Mouse (Mus musculus) midbrain, embryonic 14.5 days (tissue): ENCODE results near the gene Large2. TPM values are rescaled to one million over a fixed set of nuclear protein-coding genes. Genes with fewer than 3 reads are reported as not detected.
A peak's percentile ranks its signal among the peaks of the same experiment; 100 is the strongest.

Experiments
- ATAC-seq: fragments of 200-750 bp; cut with Nextera tagmentation; 2 replicates; pipeline ENCODE4 v1.8.0; 2017; ENCODE audit warnings: moderate number of reproducible peaks, moderate library complexity; ENCODE audit not compliant: low FRiP score, low TSS enrichment
- DNase-seq: peaks from one replicate; pipeline ENCODE4 v3.0.0-alpha.2; 2015
- H3K27ac ChIP-seq: fragments of 300-500 bp; sonication (generic); replicated peaks from 2 replicates; pipeline ENCODE4 v1.5.1; 2014; ENCODE audit warnings: mild to moderate bottlenecking, low read depth, low read length, moderate library complexity
- H3K27me3 ChIP-seq: fragments of 300-500 bp; sonication (generic); 2 replicates; pipeline ENCODE4 v1.6.1; 2014; ENCODE audit warnings: low read length, control low read depth, mixed read lengths; ENCODE audit not compliant: control insufficient read depth, insufficient read depth
- H3K36me3 ChIP-seq: fragments of 300-500 bp; sonication (generic); 2 replicates; pipeline ENCODE4 v1.6.1; 2014; ENCODE audit warnings: low read length, control low read depth; ENCODE audit not compliant: control insufficient read depth, insufficient read depth
- H3K4me1 ChIP-seq: fragments of 300-500 bp; sonication (generic); 2 replicates; pipeline ENCODE4 v1.6.1; 2014; ENCODE audit warnings: mild to moderate bottlenecking, antibody characterized with exemption, low read length, control low read depth; ENCODE audit not compliant: control insufficient read depth, insufficient read depth
- H3K4me2 ChIP-seq: fragments of 300-500 bp; sonication (generic); 2 replicates; pipeline ENCODE4 v1.6.1; 2014; ENCODE audit warnings: mild to moderate bottlenecking, low read length, moderate library complexity
- H3K4me3 ChIP-seq: fragments of 300-500 bp; sonication (generic); replicated peaks from 2 replicates; pipeline ENCODE4 v1.5.1; 2014; ENCODE audit warnings: low read depth, low read length
- H3K9ac ChIP-seq: fragments of 300-500 bp; sonication (generic); replicated peaks from 2 replicates; pipeline ENCODE4 v1.6.1; 2014; ENCODE audit warnings: mild to moderate bottlenecking, low read length, moderate library complexity
- H3K9me3 ChIP-seq: fragments of 300-500 bp; sonication (generic); 2 replicates; pipeline ENCODE4 v1.6.1; 2016; ENCODE audit warnings: low read length, control low read depth, mixed read lengths; ENCODE audit not compliant: control insufficient read depth
- WGBS: fragments of 180-500 bp; shearing (Covaris S2); extraction: QIAGEN DNeasy Blood & Tissue Kit; methylation state at CpG from one replicate; pipeline ENCODE4 v1.1.7; 2014; 5-methylcytosine and 5-hydroxymethylcytosine counted together
- polyA plus RNA-seq: library from polyadenylated mRNA; unstranded; fragments of >200 nt; fragmentation: Nextera tagmentation; extraction: Ambion mirVana; gene quantifications from 2 replicates; pipeline ENCODE4 v1.2.1, GENCODE M21; 2014

The Large2 gene
- polyA plus RNA-seq, 1 experiment from 2014 or later = 1.6 TPM

DNA sequence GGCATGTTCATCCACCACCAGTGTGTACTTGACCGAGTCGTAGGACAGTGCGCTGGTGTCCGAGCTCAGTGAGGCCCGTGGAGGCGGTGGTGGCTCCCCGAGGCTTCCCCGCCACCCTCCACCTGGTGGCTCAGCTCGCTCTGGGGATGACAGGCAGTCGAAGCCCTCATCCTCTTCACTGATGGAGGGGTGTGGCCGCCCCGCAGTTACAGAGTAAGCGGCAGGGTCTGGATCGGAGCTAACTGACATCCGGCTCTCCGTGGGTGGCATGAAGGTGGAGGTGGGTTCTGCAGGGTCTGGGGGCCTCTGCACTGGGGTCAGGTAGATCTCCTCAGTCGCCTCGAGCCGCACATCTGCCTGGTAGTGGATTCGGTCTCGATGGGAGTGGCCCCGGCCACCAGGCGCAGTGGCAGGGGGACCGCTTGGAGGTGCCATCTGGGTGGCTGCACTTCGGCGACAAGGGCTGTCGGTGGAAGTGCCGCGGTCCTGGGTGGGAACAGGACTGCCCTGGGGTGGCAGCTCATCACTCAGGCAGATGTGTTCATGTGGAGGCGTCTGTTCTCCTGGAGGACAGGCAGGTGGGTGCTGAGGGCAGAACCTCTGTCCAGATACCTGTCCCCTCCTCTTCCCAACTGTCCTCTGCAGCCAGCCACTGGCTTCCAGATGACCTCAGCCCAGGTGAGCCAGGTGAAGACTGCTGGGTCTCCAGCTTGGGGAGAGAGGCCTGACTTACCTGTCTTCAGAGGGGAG is 12.3 kb upstream of the Large2 start:
- ATAC-seq (no peak), DNase-seq (no peak)
- Histone ChIP-seq H3K4me2 (no peak overlapping the region; the same call in 1 of the 2 replicates), H3K27me3 (no peaks in the 10 kb centered on the region), H3K4me1 (peaks cover 40% of the 10 kb centered on the region), H3K9ac (0 out of 2 replicates have a peak overlapping the region, but pooled peaks have one; percentile 14), H3K27ac (no peak overlapping the region), H3K9me3 (no peaks in the 10 kb centered on the region), H3K36me3 (peaks cover 64% of the 10 kb centered on the region), H3K4me3 (no peak overlapping the region)
- WGBS = 93% methylated on average over 30 of the region's 30 CpGs

DNA sequence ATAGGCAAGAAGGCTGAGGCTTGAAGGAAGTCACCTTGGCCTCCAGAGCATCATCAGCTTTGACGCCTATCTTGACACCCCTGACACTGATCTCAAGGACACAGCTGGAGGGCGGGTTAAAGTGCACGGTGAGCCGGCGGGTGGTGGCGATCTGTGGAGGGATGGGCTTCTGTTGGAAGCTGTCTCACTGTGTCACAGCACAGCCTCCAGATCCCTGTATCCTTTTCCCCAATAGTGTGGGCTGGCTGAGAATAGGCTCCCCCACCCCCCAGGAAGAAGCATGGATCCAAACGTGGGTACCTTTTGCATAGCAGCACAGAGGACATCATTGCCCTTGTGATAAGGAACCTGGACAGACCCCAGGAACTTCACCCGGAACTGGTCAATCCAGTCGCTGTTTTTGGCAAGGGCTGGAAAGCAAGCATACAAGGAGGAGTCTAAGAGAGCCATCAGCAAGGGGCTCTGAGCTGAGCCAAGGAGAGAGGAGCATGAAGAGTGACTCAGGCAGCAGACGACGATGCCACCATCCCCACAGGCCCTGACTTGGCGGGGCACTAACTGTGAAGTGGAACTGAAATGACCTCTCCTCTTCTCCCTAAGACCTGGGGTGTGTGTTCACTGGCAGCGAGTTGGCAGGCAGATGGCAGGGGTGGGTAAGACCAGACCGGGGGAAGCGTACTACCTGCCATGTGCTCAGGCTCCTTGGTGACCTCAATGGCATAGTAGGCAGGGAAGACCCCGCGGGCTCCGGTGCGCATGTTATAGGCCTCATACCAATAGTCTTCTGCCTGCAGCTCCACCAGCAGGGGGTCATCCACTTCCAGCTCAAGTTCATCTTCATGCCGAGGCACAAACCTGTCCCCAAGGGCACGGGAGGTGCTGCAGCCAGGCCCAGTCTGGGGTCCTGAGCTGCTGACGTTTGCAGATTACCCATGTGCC is 10.7 kb upstream of the Large2 start:
- no peak for DNase-seq
- WGBS = 84% methylated on average over 22 of the region's 22 CpGs
- ATAC-seq = no peak
- Histone ChIP-seq H3K27ac (no peak overlapping the region), H3K4me1 (peaks cover 24% of the 10 kb centered on the region), H3K4me2 (no peak overlapping the region), H3K4me3 (no peak overlapping the region), H3K36me3 (peaks cover 75% of the 10 kb centered on the region), H3K9ac (no peak overlapping the region), H3K27me3 (no peaks in the 10 kb centered on the region), H3K9me3 (no peaks in the 10 kb centered on the region)

DNA sequence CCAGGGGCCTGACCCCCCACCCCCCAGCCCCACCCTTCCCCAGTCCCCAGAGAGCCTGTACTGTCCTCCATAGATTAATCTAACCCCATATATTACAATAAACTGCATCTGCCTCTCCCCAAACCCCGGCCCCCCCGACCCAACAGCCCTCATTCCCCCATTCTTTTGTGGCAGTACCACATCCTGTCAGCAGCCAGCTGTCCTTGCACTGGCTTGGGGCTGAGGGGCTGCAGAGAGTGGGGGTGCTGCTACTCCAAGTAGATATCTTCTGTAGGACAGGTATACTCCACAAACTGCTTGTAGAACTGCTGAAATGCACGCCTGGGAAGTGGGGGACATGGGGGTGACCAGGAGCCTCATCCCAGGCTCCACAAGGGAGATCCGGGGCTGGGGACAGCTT is 9.4 kb upstream of the Large2 start:
- WGBS = 83% methylated on average over 4 of the region's 4 CpGs
- H3K4me3 ChIP-seq = no peak overlapping the region
- H3K9ac ChIP-seq = no peak overlapping the region
- no peak overlapping the region for H3K27ac ChIP-seq
- H3K36me3 ChIP-seq = peaks cover 86% of the 10 kb centered on the region
- no peak overlapping the region for H3K4me2 ChIP-seq
- no peaks in the 10 kb centered on the region for H3K27me3 ChIP-seq
- DNase-seq = no peak
- ATAC-seq = no peak
- peaks cover 14% of the 10 kb centered on the region for H3K4me1 ChIP-seq
- no peaks in the 10 kb centered on the region for H3K9me3 ChIP-seq

DNA sequence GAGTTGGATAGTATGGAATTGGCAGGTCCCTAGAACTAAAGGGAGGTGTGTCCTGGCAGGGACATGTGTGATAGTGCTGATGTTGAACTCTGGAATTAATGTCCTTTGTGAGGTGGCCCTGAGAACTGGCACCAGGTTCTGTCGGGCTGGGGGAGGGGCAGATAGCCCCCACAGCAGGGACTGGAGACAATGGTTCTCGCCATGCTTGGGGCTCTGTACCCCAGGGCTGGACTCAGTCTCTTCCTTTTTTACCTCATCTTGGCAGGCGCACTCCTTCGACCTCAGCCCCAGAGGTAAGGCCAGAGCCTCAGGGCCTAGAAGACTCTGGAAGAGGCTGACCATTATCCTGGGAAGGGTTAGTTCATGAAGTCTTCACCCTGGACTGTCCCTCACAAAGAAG is 8.1 kb upstream of the Large2 start:
- Histone ChIP-seq H3K4me3 (no peak overlapping the region), H3K9me3 (no peaks in the 10 kb centered on the region), H3K27ac (no peak overlapping the region), H3K9ac (no peak overlapping the region), H3K36me3 (peaks cover 98% of the 10 kb centered on the region), H3K4me2 (no peak overlapping the region), H3K27me3 (no peaks in the 10 kb centered on the region), H3K4me1 (peaks cover 6% of the 10 kb centered on the region)
- ATAC-seq (no peak), DNase-seq (no peak)
- 86% methylated on average over 4 of the region's 4 CpGs for WGBS

DNA sequence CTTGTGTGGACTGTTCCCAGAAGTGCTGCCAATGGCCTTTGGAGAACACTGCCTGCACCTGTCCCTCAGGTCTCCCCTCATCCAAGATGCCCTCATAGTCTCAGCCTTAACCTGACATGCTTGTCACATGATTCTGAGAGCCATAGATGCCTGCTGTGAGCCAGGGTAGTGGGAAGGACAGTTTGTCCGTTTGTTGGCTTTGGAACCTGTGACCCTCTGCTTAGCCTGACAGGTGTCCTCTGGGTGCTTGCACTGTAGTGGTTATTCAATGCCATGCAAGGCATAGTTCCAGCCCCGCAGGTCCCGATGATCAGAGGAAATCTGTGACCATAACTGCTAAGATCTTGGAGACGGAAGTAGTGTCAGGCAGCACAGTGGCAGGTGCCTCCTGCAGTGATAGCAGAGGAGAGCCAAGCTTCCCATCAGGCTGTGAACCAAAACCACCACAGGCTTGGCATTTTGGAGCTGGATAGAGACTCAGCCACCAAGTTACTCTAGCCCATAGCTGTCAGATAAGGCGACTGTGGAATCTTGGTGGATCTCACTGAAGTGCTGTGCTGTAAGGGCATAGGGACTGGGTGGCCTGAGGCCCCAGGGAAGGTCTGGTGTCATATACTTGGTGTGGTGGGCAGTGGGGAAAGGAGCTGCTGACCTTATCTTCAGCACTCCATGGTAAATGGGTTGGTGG is 7.4 kb upstream of the Large2 start, which contains the start of gene 1700029I15Rik:
TSS of gene 1700029I15Rik (plus strand) at position 638 of the 688 bp plus-strand sequence.
- DNase-seq (no peak), ATAC-seq (no peak)
- Histone ChIP-seq H3K4me3 (no peak within 1 kb of the TSS), H3K36me3 (peaks cover 97% of the 10 kb centered on the region), H3K4me2 (no peak within 1 kb of the TSS), H3K4me1 (no peaks in the 10 kb centered on the region), H3K9ac (no peak within 1 kb of the TSS; the same call in 1 of the 2 replicates), H3K9me3 (no peaks in the 10 kb centered on the region), H3K27ac (no peak within 1 kb of the TSS), H3K27me3 (no peaks in the 10 kb centered on the region)
- WGBS = 93% methylated on average over 5 of the region's 5 CpGs

- Histone ChIP-seq H3K27me3 (no peaks in the 10 kb centered on the region), H3K9ac (no peak overlapping the region), H3K4me1 (peaks cover 3% of the 10 kb centered on the region), H3K36me3 (peaks cover 88% of the 10 kb centered on the region), H3K4me3 (no peak overlapping the region), H3K9me3 (no peaks in the 10 kb centered on the region), H3K27ac (no peak overlapping the region), H3K4me2 (no peak overlapping the region)
- DNase-seq (no peak), ATAC-seq (no peak)
- 82% methylated on average over 5 of the region's 5 CpGs for WGBS
These were observed 6.5 kb upstream of the Large2 start for GRCm38 (mm10) chr2:92381161-92381560.

GRCm38 (mm10) chr2:92380495-92381050 is 5.9 kb upstream of the Large2 start:
- Histone ChIP-seq H3K4me2 (no peak overlapping the region), H3K27ac (no peak overlapping the region), H3K27me3 (no peaks in the 10 kb centered on the region), H3K9me3 (no peaks in the 10 kb centered on the region), H3K36me3 (peaks cover 82% of the 10 kb centered on the region), H3K9ac (no peak overlapping the region), H3K4me3 (no peak overlapping the region), H3K4me1 (peaks cover 9% of the 10 kb centered on the region)
- 81% methylated on average over 6 of the region's 6 CpGs for WGBS
- no peak for DNase-seq
- no peak for ATAC-seq

GRCm38 (mm10) chr2:92379783-92380494 is 5.3 kb upstream of the Large2 start:
- Histone ChIP-seq H3K4me1 (peaks cover 10% of the 10 kb centered on the region), H3K36me3 (peaks cover 76% of the 10 kb centered on the region), H3K4me2 (no peak overlapping the region), H3K27me3 (no peaks in the 10 kb centered on the region), H3K4me3 (no peak overlapping the region), H3K9me3 (no peaks in the 10 kb centered on the region), H3K27ac (no peak overlapping the region), H3K9ac (no peak overlapping the region)
- no peak for ATAC-seq
- 77% methylated on average over 17 of the region's 17 CpGs for WGBS
- DNase-seq = no peak
